ENCODE assay signal across 13 mouse cellular contexts in the genomic region with DNA sequence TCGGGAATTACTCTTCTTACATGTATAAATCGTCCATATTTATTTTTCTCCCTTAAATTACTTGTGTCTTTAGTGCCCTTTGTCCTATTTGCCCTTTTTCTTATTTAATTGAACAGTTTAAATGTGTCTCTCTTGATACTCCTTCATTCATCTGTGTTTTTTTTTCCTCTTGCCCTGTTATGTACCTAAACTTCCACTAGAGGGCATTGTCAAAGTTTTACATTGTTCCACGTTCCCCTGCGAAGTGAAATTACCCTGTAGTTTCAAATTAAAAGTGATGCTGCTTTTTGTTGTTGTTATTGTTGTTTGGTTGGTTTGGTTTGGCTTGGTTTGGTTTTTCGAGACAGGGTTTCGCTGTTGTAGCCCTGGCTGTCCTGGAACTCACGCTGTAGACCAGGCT. TPM values are rescaled to one million over a fixed set of nuclear protein-coding genes. Genes with fewer than 3 reads are reported as not detected.
DNase-seq lines count a peak whose midpoint lies in the region; ATAC-seq and TF ChIP-seq lines count a peak whose summit lies in the region.
"Had no signal": no experiment of that assay in that cellular context is flagged by ENCODE, and none has a peak within 500 bp of the region (broad histone marks: within the 10 kb centered on the region; RNA-seq: fewer than 3 reads in every experiment).

No protein-coding gene starts in this region.

- H3K27ac ChIP-seq in kidney, postnatal 0 days, result no peak overlapping the region
- H3K27ac ChIP-seq in kidney, embryonic 14.5 days (ENCODE audit: low read depth, low read length), result no peak overlapping the region
- no peak overlapping the region for H3K27ac ChIP-seq in neural tube, embryonic 15.5 days (replicated peaks)
- H3K27ac ChIP-seq: heart, embryonic 15.5 days; stomach, embryonic 15.5 days had no signal

- no peak overlapping the region for H3K4me3 ChIP-seq in kidney, postnatal 0 days (replicated peaks; ENCODE audit: low read depth, low read length)
- no peak overlapping the region for H3K4me3 ChIP-seq in kidney, embryonic 14.5 days (ENCODE audit: low read length)
- H3K4me3 ChIP-seq in E14TG2a.4 (replicated peaks; ENCODE audit: low read length), result no peak overlapping the region
- no peak overlapping the region for H3K4me3 ChIP-seq in neural tube, embryonic 15.5 days (replicated peaks)
- H3K4me3 ChIP-seq: erythroblast, embryonic 14.5 days; heart, embryonic 15.5 days; stomach, embryonic 15.5 days had no signal

- no peak for ATAC-seq in kidney, postnatal 0 days (replicated peaks; ENCODE audit: low FRiP score, low read depth)
- no peak for ATAC-seq in kidney, embryonic 14.5 days (ENCODE audit: low FRiP score, low TSS enrichment)
- ATAC-seq in neural tube, embryonic 15.5 days (ENCODE audit: low FRiP score), result no peak
- ATAC-seq: activated CD4-positive, CD25-positive, alpha-beta regulatory T cell, adult 4 months had no signal

- DNase-seq in kidney, postnatal 0 days (ENCODE audit: low spot score), result peak; percentile 46
- peak; percentile 58 for DNase-seq in A20 (ENCODE audit: low read depth, low spot score)
- DNase-seq in induced T-regulatory cell, adult 2 months (ENCODE audit: low read depth), result peak; percentile 82
- DNase-seq in adrenal gland, adult (ENCODE audit: inconsistent age in 2 of 2, low spot score in 1 of 2), result no peak
- DNase-seq: cerebellum, postnatal 14 days; lung, postnatal 10 days had no signal

- no peak overlapping the region for H3K9ac ChIP-seq in kidney, postnatal 0 days (ENCODE audit: low read depth, low read length)
- no peak overlapping the region for H3K9ac ChIP-seq in kidney, embryonic 14.5 days (ENCODE audit: low read depth, low read length)
- no peak overlapping the region for H3K9ac ChIP-seq in neural tube, embryonic 15.5 days (replicated peaks)
- H3K9ac ChIP-seq: heart, embryonic 15.5 days; stomach, embryonic 15.5 days had no signal

- no peaks in the 10 kb centered on the region for H3K9me3 ChIP-seq in kidney, postnatal 0 days (replicated peaks; ENCODE audit: low read length)
- no peaks in the 10 kb centered on the region for H3K9me3 ChIP-seq in kidney, embryonic 14.5 days (ENCODE audit: control insufficient read depth, low read length)
- no peaks in the 10 kb centered on the region for H3K9me3 ChIP-seq in E14TG2a.4 (ENCODE audit: low read length)
- no peaks in the 10 kb centered on the region for H3K9me3 ChIP-seq in neural tube, embryonic 15.5 days (replicated peaks)
- H3K9me3 ChIP-seq: heart, embryonic 15.5 days; stomach, embryonic 15.5 days had no signal

- H3K4me1 ChIP-seq in kidney, postnatal 0 days (replicated peaks; ENCODE audit: insufficient read depth, low read length), result 0 out of 2 replicates have a peak, but pooled peaks cover 5% of the 10 kb centered on the region
- H3K4me1 ChIP-seq in kidney, embryonic 14.5 days (ENCODE audit: control insufficient read depth, insufficient read depth, low read length), result no peaks in the 10 kb centered on the region
- H3K4me1 ChIP-seq in E14TG2a.4 (replicated peaks; ENCODE audit: low read depth, low read length), result peaks cover 20% of the 10 kb centered on the region
- peaks cover 9% of the 10 kb centered on the region for H3K4me1 ChIP-seq in neural tube, embryonic 15.5 days

- 73% methylated on average over 7 of the region's 7 CpGs for WGBS in kidney, postnatal 0 days
- WGBS in kidney, embryonic 14.5 days, result 78% methylated on average over 7 of the region's 7 CpGs
- 79% methylated on average over 7 of the region's 7 CpGs for WGBS in neural tube, embryonic 15.5 days

- TF ChIP-seq CTCF in kidney, postnatal 0 days (IDR thresholded peaks at IDR 0.05; ENCODE audit: low read depth), result peak; percentile 56; the same call in 1 of the 2 replicates
- peak; percentile 84 for TF ChIP-seq CTCF in E14TG2a.4 (conservative IDR thresholded peaks at IDR 0.05; ENCODE audit: low read length)

- H3K36me3 ChIP-seq in kidney, postnatal 0 days (ENCODE audit: insufficient read depth, low read length), result peaks cover 11% of the 10 kb centered on the region; the same call in 1 of the 2 replicates
- H3K36me3 ChIP-seq in kidney, embryonic 14.5 days (ENCODE audit: control insufficient read depth, insufficient read depth, low read length), result peaks cover 4% of the 10 kb centered on the region; the same call in 1 of the 2 replicates
- H3K36me3 ChIP-seq in E14TG2a.4 (ENCODE audit: insufficient read depth, low read length), result peaks cover 65% of the 10 kb centered on the region
- peaks cover 10% of the 10 kb centered on the region; the same call in 1 of the 2 replicates for H3K36me3 ChIP-seq in neural tube, embryonic 15.5 days

- H3K27me3 ChIP-seq in kidney, postnatal 0 days (ENCODE audit: insufficient read depth, low read length), result no peaks in the 10 kb centered on the region
- H3K27me3 ChIP-seq in kidney, embryonic 14.5 days (ENCODE audit: control insufficient read depth, insufficient read depth, low read length), result no peaks in the 10 kb centered on the region
- H3K27me3 ChIP-seq in E14TG2a.4 (ENCODE audit: insufficient read depth, low read length), result no peaks in the 10 kb centered on the region
- H3K27me3 ChIP-seq in neural tube, embryonic 15.5 days (replicated peaks), result no peaks in the 10 kb centered on the region
- H3K27me3 ChIP-seq: heart, embryonic 15.5 days; stomach, embryonic 15.5 days had no signal

- no peak overlapping the region for H3K4me2 ChIP-seq in kidney, postnatal 0 days (ENCODE audit: low read length)
- no peak overlapping the region for H3K4me2 ChIP-seq in kidney, embryonic 14.5 days (replicated peaks; ENCODE audit: low read depth, low read length)
- no peak overlapping the region for H3K4me2 ChIP-seq in neural tube, embryonic 15.5 days
- H3K4me2 ChIP-seq: heart, embryonic 15.5 days; stomach, embryonic 15.5 days had no signal

RNA-seq across cellular contexts. Expression of gene Ppa2, which starts 26.5 kb away (rescaled TPM):
- polyA plus RNA-seq in kidney, postnatal 0 days (2015; fragmentation: Nextera tagmentation; extraction: Ambion mirVana), result 141 and 144 TPM in 2 replicates
- 96.9 and 101 TPM in 2 replicates for polyA plus RNA-seq in kidney, embryonic 14.5 days (2014; fragmentation: Nextera tagmentation; extraction: Ambion mirVana)
- 79.4 and 93.9 TPM in 2 replicates for polyA plus RNA-seq in neural tube, embryonic 15.5 days (2015; fragmentation: Nextera tagmentation; extraction: Ambion mirVana)

Comparison
In these comparisons a context has a peak if more than half of its experiments do, and no peak if none do; other contexts are left out.
1. DNase-seq: peak in kidney, postnatal 0 days (single experiment), A20 (single experiment) and induced T-regulatory cell, adult 2 months (single experiment); none in adrenal gland, adult (0 of 2).